Mouse (Mus musculus) CD4-positive, CD25-positive, alpha-beta regulatory T cell, adult 9 weeks (primary cell): ENCODE results near the gene Xpa. TPM values are rescaled to one million over a fixed set of nuclear protein-coding genes. Genes with fewer than 3 reads are reported as not detected.

Experiments used
- polyA plus RNA-seq: library from polyadenylated mRNA; unstranded; fragments of 100-300 nt; shearing (Covaris generic); gene quantifications from one replicate; pipeline ENCODE4 v1.2.1, GENCODE M21; 2017

Gene Xpa
- polyA plus RNA-seq = 7.0 TPM

GRCm38 (mm10) chr4:46195781-46196487, at the start of gene Xpa:
Gene Xpa (minus strand): TSS chr4:46196311.

GRCm38 (mm10) chr4:46138287-46139222, 57.6 kb downstream of the Xpa start, which contains the start of the genes Ncbp1 and Tstd2:
Gene Ncbp1 (plus strand): TSS chr4:46138613.
Gene Tstd2 (minus strand): TSS chr4:46138694.

Other genes starting within 250 kb of the Xpa start
- gene Tdrd7, start 231.0 kb downstream of the Xpa start, polyA plus RNA-seq = 10.3 TPM
- gene Tmod1, start 157.4 kb downstream of the Xpa start, polyA plus RNA-seq = 2.0 TPM
- gene Ncbp1, start 57.7 kb downstream of the Xpa start, polyA plus RNA-seq = 39.2 TPM
- gene Tstd2, start 57.6 kb downstream of the Xpa start, polyA plus RNA-seq = 48.1 TPM
- gene Foxe1, start 147.3 kb upstream of the Xpa start, polyA plus RNA-seq = not detected
- gene Trmo, start 193.1 kb upstream of the Xpa start, polyA plus RNA-seq = 29.2 TPM
- 0.20 TPM for gene Hemgn, start 217.2 kb upstream of the Xpa start, polyA plus RNA-seq